Mouse (Mus musculus) mouse trophoblast stem cell (cell line): ENCODE results near the gene Nectin2.
"Not testable (repeated sequence)": the region's sequence is repeated elsewhere in the genome, so short reads cannot be mapped to it uniquely, and the experiment has no call there.

ENCODE experiments used
- in situ Hi-C, 2 experiments: fragments of 300-500 bp; cut with MseI, MboI; formaldehyde crosslinking; loops; 2 replicates in 1 of 2; 3 replicates in 1 of 2; pipeline ENCODE4 v1.15.1; 2025

Nectin2 gene

GRCm38 (mm10) chr7:19750217-19751069 is at the start of gene Nectin2:
TSS of gene Nectin2 (minus strand) at chr7:19750483.
- in situ Hi-C loops, result no loop called here

GRCm38 (mm10) chr7:19796697-19797588 is 46.7 kb upstream of the Nectin2 start, which contains the start of gene Cblc:
TSS of gene Cblc (minus strand) at chr7:19796809.
- in situ Hi-C loops, result no loop called here

- in situ Hi-C loops, result no loop called here
Observed at GRCm38 (mm10) chr7:19796254-19796653, 46.0 kb upstream of the Nectin2 start.

- in situ Hi-C loops, result no loop called here
Observed at GRCm38 (mm10) chr7:19795236-19795635, 45.0 kb upstream of the Nectin2 start.

GRCm38 (mm10) chr7:19792701-19793630 is 42.7 kb upstream of the Nectin2 start:
- in situ Hi-C loops, result no loop called here

GRCm38 (mm10) chr7:19791504-19791903 is 41.2 kb upstream of the Nectin2 start:
- in situ Hi-C loops, result not testable (repeated sequence)

- in situ Hi-C loops, result loop anchor here in 1 of 2 experiments (10.0 kb wide), 1 partner anchor 55 kb away; no protein-coding TSS in a partner anchor
Observed at GRCm38 (mm10) chr7:19789904-19790347, 39.6 kb upstream of the Nectin2 start.

- in situ Hi-C loops, result loop anchor here in 1 of 2 experiments (10.0 kb wide), 1 partner anchor 51 kb away; no protein-coding TSS in a partner anchor
Observed at GRCm38 (mm10) chr7:19785874-19786458, 35.7 kb upstream of the Nectin2 start.

GRCm38 (mm10) chr7:19784764-19785535 is 34.7 kb upstream of the Nectin2 start:
- in situ Hi-C loops, result loop anchor here (5.0 to 10.0 kb wide), 2 partner anchors 38 to 50 kb away; no protein-coding TSS in a partner anchor

- in situ Hi-C loops, result loop anchor here (5.0 to 10.0 kb wide), 2 partner anchors 36 to 49 kb away; no protein-coding TSS in a partner anchor
Observed at GRCm38 (mm10) chr7:19783630-19784029, 33.3 kb upstream of the Nectin2 start.

GRCm38 (mm10) chr7:19782645-19783044 is 32.4 kb upstream of the Nectin2 start:
- in situ Hi-C loops, result loop anchor here (5.0 to 10.0 kb wide), 2 partner anchors 35 to 48 kb away; no protein-coding TSS in a partner anchor

GRCm38 (mm10) chr7:19781741-19782140 is 31.5 kb upstream of the Nectin2 start:
- in situ Hi-C loops, result loop anchor here (5.0 to 10.0 kb wide), 2 partner anchors 34 to 47 kb away; no protein-coding TSS in a partner anchor

GRCm38 (mm10) chr7:19779903-19780302 is 29.6 kb upstream of the Nectin2 start:
- in situ Hi-C loops, result loop anchor here (5.0 to 10.0 kb wide), 2 partner anchors 33 to 45 kb away; no protein-coding TSS in a partner anchor

GRCm38 (mm10) chr7:19778645-19779044 is 28.4 kb upstream of the Nectin2 start:
- in situ Hi-C loops, result no loop called here

- in situ Hi-C loops, result no loop called here
Observed at GRCm38 (mm10) chr7:19777049-19777723, 26.9 kb upstream of the Nectin2 start.

- in situ Hi-C loops, result no loop called here
Observed at GRCm38 (mm10) chr7:19771682-19772081, 21.4 kb upstream of the Nectin2 start.

GRCm38 (mm10) chr7:19770984-19771391 is 20.7 kb upstream of the Nectin2 start, which contains the start of gene Bcam:
TSS of gene Bcam (minus strand) at chr7:19771016.
- in situ Hi-C loops, result no loop called here

GRCm38 (mm10) chr7:19770375-19770754 is 20.1 kb upstream of the Nectin2 start:
- in situ Hi-C loops, result no loop called here
